Mouse (Mus musculus): Measurements from ENCODE around the gene Vps37d.
A peak's percentile ranks its signal among the peaks of the same experiment; 100 is the strongest.

Vps37d gene

DNA sequence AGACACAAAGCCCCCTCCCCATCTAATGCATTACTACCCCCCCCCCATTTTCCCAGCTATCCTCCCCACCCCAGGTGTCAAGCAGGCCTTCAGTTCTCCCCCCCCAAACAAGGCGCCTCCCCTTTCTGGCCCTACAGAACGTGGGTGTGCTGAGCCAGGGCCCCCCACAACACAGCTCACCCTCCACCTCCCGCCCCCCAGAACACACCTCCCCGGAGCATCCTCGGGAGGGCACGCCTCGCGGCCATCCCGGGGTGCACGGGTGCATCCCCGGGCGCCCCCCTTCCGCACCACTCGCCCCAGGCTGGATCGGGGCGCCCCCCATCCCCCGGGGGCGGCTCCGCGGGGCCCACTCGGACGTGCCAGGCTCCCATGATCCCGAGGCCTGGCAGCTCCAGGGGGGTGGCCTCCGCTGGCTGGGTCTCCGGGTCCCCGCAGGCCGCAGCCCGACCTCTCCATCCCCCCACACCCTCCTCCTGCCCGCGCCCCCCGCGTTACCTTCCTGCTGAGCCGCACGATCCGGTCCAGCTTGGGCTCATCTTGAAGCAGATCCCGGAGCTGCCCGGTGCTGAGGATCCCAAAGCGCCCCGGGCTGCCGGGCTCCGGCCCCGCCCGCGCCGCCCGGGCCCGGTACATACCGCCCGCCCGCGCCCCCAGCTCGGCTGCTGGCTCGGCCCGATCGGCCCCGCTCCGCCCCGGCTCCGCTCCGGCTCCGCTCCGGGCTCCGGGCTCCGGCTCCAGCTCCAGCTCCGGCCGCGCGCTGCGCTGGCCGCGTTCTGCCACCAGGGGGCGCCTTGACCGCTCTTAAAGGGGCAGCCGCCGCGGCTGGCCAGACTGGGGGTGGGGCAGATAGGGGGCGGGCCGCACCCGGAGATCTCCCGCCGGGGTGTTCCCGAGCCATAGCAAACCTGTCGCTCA, at the start of gene Vps37d:
Gene Vps37d, minus strand, starts transcription at position 703 of the 918 bp plus-strand sequence.
- DNase-seq (ENCODE audit: extremely low spot score, low read depth, low spot score), result peak; percentile 54

DNA sequence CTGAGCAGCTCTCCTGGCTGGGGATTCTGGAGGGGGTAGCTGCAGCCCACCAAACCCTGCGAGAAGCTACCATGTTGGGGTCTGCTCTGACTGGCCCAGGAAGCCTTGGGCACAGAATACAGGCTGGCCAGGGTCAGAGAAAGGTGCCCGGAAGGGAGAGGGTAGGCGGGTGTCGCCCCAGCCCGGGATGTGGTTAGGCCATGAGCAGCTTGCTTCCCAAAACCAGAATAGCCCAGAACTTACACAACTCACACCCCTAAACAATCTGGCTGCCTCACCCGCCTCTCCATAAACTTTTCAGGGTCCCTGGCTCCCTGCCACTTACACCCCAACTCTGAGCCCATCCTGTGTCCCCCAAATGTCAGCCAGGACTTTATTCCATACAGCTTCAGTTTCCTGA, 49.6 kb upstream of the Vps37d start:
- no peak for DNase-seq (ENCODE audit: extremely low spot score, low read depth, low spot score)

GRCm38 (mm10) chr5:135126121-135126520, 48.1 kb upstream of the Vps37d start:
- DNase-seq (ENCODE audit: extremely low spot score, low read depth, low spot score), result no peak

DNA sequence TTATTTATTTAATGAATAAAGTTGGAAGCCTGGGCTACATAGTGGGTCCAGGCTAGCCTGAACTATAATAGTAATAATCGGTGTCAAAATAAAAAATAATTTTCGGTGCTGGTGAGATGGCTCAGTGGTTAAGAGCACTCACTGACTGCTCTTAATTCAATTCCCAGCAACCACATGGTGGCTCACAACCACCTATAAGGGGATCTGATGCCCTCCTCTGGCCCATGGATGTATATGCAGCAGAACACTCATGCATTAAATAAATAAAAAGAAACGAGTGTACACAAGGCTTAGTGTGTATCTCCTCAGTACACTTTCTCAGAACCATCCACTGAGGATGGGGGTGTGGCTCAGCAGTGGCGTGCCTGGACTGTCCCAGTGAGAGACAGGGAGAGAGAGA, 42.7 kb upstream of the Vps37d start:
- DNase-seq (ENCODE audit: extremely low spot score, low read depth, low spot score), result no peak

- DNase-seq (ENCODE audit: extremely low spot score, low read depth, low spot score), result no peak
These were observed 40.6 kb upstream of the Vps37d start for GRCm38 (mm10) chr5:135118589-135119081.

- no peak for DNase-seq (ENCODE audit: extremely low spot score, low read depth, low spot score)
These were observed 37.2 kb upstream of the Vps37d start for GRCm38 (mm10) chr5:135115241-135115640.

DNA sequence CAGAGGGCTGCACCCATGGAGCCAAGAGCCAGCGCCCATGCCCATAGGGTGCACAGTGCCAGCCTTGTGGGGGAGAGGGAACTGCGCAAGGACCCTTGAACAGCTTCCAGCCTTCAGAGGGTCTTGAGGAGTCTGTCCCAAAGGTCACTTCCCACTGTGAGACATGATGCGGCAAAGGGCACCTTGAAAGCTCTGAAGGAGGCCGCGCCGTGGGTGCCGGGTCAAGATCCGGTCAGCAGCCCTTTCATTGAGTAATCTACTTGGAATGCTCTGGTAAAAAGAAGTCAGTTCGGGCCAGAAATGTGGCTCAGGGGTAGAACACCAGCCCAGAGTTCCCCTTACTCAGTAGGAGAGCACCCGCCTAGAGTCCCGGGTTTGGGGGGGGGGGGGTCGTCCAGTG, 35.7 kb upstream of the Vps37d start:
- DNase-seq (ENCODE audit: extremely low spot score, low read depth, low spot score), result no peak

GRCm38 (mm10) chr5:135109976-135110375, 31.9 kb upstream of the Vps37d start:
- no peak for DNase-seq (ENCODE audit: extremely low spot score, low read depth, low spot score)

DNA sequence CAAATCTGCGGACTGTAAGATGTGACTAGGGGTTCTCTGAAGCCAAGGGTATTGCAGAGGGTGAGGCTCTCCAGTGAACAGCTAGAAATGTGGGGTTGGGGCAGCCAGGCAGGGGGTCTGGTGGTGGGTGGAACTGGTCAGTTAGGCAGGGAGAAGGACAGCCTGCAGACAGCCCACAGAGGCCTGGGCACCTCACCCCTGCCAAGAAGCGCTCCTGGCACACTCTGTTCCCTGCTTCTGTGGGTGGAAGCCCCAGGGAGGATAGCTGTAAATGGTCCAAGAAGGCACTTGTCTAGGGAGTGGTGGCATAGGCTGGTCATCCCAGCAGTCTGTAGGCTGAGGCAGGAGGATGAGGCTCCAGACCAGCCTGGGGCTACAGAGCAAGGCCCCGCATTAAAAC, 31.4 kb upstream of the Vps37d start:
- no peak for DNase-seq (ENCODE audit: extremely low spot score, low read depth, low spot score)

GRCm38 (mm10) chr5:135109017-135109416, 31.0 kb upstream of the Vps37d start:
- DNase-seq (ENCODE audit: extremely low spot score, low read depth, low spot score), result no peak

DNA sequence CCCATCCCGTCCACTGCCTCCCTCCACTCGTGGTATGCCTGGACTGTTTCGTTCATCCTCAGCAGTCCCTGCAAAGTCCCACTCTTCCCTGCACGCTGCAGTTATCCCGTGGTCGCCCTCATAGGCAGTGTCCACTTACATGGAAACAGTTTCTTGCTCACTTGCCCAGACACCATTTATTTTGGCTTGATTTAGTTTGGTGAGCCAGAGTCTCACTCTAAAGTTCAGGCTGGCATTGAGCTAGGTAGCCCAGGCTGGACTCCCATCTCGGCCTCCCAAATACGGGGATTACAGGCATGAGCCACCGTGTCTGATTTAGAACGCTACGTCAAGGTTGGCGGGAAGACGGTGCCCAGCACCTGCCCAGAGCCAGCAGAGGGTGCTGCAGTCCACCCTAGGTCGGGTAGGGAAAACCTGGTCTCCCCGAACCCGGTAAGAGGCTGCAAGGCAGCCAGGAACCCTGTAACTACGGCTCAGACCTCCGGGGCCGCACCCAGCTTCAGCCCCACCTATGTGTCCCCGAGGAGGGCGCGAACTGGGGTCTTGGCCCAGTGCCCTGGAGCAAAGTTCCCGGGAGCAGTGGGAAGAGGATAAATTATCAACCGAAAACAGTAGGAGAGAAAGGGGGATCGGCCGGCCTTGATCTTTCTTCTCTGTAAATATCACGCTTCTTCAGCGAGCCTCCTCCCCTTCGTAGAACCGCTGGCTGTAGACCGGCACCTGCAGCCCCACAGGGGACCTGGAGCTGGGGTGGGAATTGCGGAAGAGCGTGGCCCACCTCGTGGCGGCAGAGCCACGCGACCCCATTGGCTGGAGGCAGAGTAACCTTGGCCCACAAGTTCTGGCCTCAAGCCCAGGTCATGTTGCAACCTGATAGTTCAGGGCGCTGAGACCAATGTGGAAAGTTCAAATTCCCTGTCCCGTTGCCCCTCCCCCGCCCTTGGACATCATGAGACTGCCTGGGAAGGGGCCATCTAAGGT, 29.7 kb upstream of the Vps37d start:
- no peak for DNase-seq (ENCODE audit: extremely low spot score, low read depth, low spot score)

DNA sequence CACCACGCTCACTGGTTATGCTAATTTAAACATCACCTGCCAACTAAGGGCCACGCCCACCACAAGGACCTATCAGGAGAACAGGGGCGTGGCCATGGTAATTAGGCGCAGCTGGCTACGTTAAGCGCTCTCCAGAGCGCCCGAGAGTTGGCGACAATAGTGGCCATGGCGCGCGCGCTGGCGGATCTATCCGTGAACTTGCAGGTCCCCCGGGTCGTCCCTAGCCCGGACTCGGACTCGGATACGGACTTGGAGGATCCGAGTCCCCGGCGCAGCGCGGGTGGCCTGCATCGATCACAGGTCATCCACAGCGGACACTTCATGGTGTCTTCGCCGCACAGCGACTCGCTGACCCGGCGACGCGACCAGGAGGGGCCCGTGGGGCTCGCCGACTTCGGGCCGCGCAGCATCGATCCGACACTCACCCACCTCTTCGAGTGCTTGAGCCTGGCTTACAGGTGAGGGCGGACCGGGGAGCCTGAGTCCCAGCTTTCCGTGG, 28.7 kb upstream of the Vps37d start:
- peak; percentile 64 for DNase-seq (ENCODE audit: extremely low spot score, low read depth, low spot score)

DNA sequence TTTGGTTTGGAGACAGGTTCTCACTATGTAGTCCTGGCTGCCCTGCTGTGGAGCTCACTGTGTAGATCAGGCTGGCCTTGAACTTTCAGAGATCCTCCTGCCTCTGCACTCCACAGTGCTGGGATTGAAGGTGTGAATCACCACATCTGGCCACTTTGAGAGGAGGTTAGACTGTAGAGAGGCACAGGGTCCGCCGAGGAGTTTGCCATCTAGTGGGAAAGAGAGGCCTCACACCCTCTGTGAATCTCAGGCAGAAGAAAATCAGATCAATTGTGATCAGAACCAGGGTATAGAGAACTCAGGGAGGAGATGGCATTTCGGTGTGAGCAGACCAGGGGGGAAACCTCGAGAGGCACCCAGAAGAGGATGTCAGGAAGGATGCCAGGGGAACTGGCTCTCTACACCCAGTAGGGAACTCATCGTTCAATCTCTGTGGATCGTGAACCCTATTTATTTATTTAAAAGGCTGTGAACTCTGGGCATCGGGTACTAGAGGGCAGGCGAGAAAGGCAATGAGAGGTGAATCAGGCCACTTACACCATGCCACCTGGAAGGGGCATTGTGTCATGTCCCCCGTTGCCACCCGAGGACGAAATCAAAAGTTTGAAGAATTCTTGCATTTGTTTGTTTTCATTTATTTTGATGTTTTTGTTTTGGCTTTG, 26.1 kb upstream of the Vps37d start:
- no peak for DNase-seq (ENCODE audit: extremely low spot score, low read depth, low spot score)

GRCm38 (mm10) chr5:135100981-135101380, 22.9 kb upstream of the Vps37d start:
- no peak for DNase-seq (ENCODE audit: extremely low spot score, low read depth, low spot score)

GRCm38 (mm10) chr5:135089653-135090052, 11.6 kb upstream of the Vps37d start, which contains the start of gene Mlxipl:
TSS of gene Mlxipl (plus strand) at chr5:135089890.
- DNase-seq (ENCODE audit: extremely low spot score, low read depth, low spot score), result no peak

- no peak for DNase-seq (ENCODE audit: extremely low spot score, low read depth, low spot score)
These were observed 8.8 kb upstream of the Vps37d start for GRCm38 (mm10) chr5:135086871-135087270.

DNA sequence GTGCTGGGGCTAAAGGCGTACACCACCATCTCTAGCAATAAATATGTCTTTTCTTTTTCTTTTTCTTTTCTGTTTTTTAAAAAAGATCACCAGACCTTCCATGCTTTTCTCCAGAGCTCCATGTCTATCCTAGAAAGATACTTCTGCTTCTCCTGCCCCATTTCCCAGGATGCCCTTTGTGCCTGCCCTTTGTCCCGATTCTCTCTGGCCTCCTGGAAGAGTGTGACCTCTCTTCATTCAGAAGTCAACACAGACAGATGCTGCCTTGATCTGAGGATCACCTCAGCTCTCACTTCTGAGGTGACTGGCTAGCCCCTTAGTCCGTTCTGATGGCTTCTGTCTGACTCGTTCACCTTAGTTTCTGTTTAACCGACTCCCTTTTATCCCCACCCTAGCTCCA, 2.5 kb upstream of the Vps37d start:
- no peak for DNase-seq (ENCODE audit: extremely low spot score, low read depth, low spot score)

DNA sequence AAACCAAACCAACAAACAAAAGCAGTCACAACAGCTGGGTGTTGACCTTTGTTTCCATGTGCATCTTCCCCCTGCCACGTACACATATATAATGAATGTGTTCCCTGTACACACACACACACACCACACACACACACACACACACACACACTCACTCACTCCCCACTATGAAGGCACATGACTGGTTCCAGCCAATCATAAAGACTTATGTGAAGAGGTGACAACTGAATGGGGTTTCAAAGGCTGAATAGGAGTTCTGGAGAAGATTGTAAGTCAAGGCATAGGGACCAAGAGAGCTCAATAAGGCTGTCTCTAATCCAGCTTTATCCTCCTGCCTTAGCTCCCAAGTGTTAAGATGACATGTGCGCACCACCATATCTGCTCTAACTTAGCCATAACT, 1.5 kb upstream of the Vps37d start:
- no peak for DNase-seq (ENCODE audit: extremely low spot score, low read depth, low spot score)

DNA sequence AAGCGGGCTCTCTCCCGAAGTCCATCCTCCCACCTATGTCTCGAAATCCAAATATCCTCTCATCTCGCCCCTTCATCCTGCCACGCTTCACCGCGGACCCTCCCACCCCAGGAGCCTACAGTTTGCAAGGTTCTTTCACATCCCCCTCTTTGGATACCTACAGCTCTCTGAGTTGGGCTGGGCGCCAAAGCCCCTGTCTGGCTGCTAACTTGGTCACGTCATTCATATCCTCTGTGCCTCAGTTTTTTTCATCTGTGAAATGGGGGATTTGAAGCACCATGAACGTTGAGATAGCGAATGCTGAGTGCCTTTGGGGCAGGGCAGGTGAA, 380 bp upstream of the Vps37d start:
- no peak for DNase-seq (ENCODE audit: extremely low spot score, low read depth, low spot score)

GRCm38 (mm10) chr5:135076931-135077505, 1.0 kb downstream of the Vps37d start:
- DNase-seq (ENCODE audit: extremely low spot score, low read depth, low spot score), result no peak
